23 mouse cellular contexts compared by ENCODE assay signal in the genomic region with DNA sequence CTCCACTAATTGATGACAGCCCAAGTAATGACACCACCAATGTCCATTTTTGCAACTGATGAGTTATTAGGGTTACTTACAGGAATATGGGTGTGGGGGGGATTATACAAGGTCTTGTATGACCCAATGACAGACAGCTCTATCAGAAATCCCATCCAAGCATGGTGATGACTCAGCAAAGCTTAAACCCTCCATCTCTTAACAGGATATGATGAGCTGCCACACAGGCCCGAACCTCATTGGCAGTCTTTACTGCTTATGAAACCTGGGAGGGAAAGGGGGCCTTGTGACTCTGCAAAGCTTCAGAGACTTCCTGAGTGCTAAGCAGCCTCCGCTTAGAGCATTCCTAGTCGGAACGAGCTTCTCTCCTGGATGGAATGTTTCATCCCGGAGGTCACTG.
"Had no signal": no experiment of that assay in that cellular context is flagged by ENCODE, and none has a peak within 500 bp of the region (broad histone marks: within the 10 kb centered on the region; RNA-seq: fewer than 3 reads in every experiment).

No protein-coding gene starts in this region.

- DNase-seq: cerebellum, adult 9-10 months; cerebellum, adult 9-11 months; cerebellum, postnatal 10 days; cerebellum, postnatal 14 days; cerebellum, postnatal 25 days; embryo, embryonic 11 days; forebrain, postnatal 0 days; gastrocnemius, adult 2 months; gastrocnemius, postnatal 10 days; gastrocnemius, postnatal 14 days; gastrocnemius, postnatal 25 days; gastrocnemius, postnatal 36 days; heart, adult 18-20 months had no signal

- H3K9ac ChIP-seq: embryonic facial prominence, embryonic 12.5 days; embryonic facial prominence, embryonic 13.5 days; embryonic facial prominence, embryonic 15.5 days; forebrain, embryonic 12.5 days; forebrain, embryonic 13.5 days; forebrain, embryonic 15.5 days; forebrain, postnatal 0 days had no signal

- H3K9me3 ChIP-seq: embryonic facial prominence, embryonic 10.5 days; embryonic facial prominence, embryonic 12.5 days; embryonic facial prominence, embryonic 13.5 days; embryonic facial prominence, embryonic 15.5 days; forebrain, embryonic 10.5 days; forebrain, embryonic 12.5 days; forebrain, embryonic 13.5 days; forebrain, embryonic 15.5 days; heart, embryonic 10.5 days had no signal

- H3K4me3 ChIP-seq: embryonic facial prominence, embryonic 10.5 days; embryonic facial prominence, embryonic 12.5 days; embryonic facial prominence, embryonic 13.5 days; embryonic facial prominence, embryonic 15.5 days; erythroblast, embryonic 14.5 days; forebrain, embryonic 10.5 days; forebrain, embryonic 12.5 days; forebrain, embryonic 13.5 days; forebrain, embryonic 15.5 days; gastrocnemius, adult 2 months; heart, embryonic 10.5 days had no signal

- H3K27ac ChIP-seq: embryonic facial prominence, embryonic 10.5 days; embryonic facial prominence, embryonic 12.5 days; embryonic facial prominence, embryonic 13.5 days; embryonic facial prominence, embryonic 15.5 days; forebrain, embryonic 10.5 days; forebrain, embryonic 12.5 days; forebrain, embryonic 13.5 days; forebrain, embryonic 15.5 days; gastrocnemius, adult 2 months; heart, embryonic 10.5 days had no signal

- H3K27me3 ChIP-seq: embryonic facial prominence, embryonic 12.5 days; forebrain, embryonic 12.5 days; forebrain, embryonic 13.5 days; forebrain, embryonic 15.5 days had no signal

- H3K36me3 ChIP-seq: embryonic facial prominence, embryonic 10.5 days; embryonic facial prominence, embryonic 12.5 days; embryonic facial prominence, embryonic 13.5 days; embryonic facial prominence, embryonic 15.5 days; forebrain, embryonic 10.5 days; forebrain, embryonic 12.5 days; forebrain, embryonic 15.5 days; heart, embryonic 10.5 days had no signal
